Mouse (Mus musculus) thymus, postnatal 10 days (tissue): ENCODE measurements around the gene Lrfn1.
A peak's percentile ranks its signal among the peaks of the same experiment; 100 is the strongest.
"Not testable (repeated sequence)": the region's sequence is repeated elsewhere in the genome, so short reads cannot be mapped to it uniquely, and the experiment has no call there.

Experiments
- DNase-seq, 2 experiments: peaks; one replicate each; pipeline ENCODE4 v3.0.0; 2021; ENCODE audit warnings: low spot score in 2 of 2

The Lrfn1 gene

DNA sequence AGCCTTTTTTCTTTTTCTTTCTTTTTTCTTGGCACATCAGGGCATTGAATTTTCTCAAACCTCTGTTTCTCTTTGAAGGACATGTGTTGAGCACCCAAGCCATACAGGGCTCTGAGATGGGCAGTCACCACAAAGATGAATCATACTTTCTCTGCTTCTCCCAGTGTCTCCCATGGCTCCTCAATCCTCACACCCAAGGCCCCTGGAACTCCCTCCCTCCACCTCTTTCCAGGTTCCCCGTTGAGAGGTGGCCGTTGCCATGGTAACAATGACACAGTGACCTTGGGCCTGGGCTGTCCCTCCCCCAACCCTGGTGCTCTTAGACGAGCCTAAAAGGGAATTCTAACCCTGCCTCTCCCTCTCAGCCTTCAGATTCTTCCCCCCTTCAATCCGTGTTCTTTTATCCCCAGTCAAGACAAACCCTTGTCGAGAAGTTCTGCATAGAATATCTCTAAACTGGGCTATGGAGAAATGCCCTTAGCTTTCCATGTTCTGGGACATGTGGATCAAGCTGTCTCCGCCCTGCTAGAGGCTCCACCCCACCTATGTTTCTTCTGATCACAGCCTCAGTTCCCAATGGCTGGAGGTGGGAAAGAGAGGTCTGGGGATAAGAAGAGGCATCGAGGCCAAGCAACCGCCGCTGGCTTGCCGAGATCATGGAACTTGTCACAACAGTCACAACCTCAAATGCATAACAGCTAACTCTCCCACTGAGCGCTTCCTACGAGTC is 4.5 kb upstream of the Lrfn1 start:
- DNase-seq = no peak

DNA sequence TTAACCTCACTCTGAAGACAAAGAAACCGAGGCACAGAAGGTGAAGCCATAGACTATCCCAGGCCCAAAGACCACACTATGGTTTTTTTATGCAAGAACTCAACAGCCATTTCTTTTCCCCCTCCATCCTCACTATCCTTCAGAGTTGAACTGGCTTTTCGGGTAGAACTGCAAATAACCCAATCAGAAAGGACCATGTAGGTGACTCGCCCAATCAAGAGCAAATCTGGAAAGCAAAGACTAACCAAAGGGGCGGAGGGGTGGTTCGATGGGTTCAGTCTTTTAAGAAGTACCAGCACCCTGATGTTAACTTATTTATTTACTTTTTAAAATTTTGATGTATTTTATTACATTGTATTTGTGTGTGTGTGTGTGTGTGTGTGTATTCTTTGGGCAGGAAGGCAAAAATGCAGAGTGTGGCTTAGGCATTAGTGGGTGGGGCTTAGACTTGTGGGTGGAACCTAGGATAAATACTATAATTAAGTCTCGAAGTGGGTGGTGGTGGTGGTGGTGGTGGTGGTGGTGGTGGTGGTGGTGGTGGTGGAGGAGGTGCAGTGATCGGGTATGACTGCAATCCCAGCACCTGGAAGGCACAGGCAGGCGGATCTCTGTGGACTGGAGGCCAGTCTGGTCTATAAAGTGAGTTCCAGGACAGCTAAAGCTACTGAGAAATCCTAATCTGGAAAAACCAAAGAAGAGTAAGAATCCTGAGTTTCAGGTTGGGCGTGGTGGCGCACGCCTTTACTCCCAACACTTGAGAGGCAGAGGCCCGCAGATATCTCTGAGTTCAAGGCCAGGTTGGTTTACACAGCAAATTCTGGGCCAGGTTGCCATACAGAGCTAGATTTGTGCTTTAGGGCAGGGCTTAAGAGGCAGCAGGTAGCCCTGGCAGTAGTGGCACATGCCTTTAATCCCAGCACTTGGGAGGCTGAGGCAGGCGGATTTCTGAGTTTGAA is 3.6 kb upstream of the Lrfn1 start:
- DNase-seq = no peak

DNA sequence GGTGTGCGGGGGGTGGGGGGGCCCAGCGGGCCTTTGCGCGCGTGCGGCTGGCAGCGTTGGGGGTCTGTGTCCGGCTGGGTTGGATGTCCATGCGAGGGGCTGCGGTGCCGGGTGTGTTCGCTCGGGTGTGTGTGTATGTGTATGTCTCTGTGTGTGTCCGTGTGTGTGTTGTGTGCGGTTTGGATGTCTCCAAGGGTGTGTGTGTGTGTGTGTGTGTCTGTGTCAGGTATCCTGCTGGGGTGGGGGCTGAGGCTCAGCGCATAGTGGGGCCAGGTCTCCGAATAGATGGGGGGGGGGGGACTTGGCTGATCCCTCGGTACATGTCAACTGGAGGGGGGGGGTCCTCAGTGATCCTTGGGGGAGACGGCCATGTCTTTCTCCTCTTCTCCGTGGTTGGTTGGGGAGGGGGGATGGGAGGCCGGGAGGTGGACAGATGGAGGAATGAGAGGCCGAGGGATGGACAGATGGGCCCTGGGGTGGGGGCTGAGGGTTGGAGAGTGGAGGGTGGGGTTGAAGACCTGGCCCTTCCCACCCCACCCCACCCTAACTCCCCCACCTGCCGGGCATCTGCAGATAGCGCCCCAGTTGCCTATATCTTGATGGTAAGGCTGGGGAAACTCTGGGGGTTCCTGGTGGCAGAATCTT is 703 bp downstream of the Lrfn1 start:
- DNase-seq = no peak

GRCm38 (mm10) chr7:28460361-28460760 is 8.6 kb downstream of the Lrfn1 start:
- DNase-seq = no peak

- no peak for DNase-seq
These were observed 11.0 kb downstream of the Lrfn1 start for GRCm38 (mm10) chr7:28462769-28463168.

GRCm38 (mm10) chr7:28464416-28465212 is 12.8 kb downstream of the Lrfn1 start:
- DNase-seq = no peak

GRCm38 (mm10) chr7:28466721-28467212 is 15.0 kb downstream of the Lrfn1 start:
- no peak for DNase-seq

GRCm38 (mm10) chr7:28467213-28467751 is 15.5 kb downstream of the Lrfn1 start:
- DNase-seq = no peak

DNA sequence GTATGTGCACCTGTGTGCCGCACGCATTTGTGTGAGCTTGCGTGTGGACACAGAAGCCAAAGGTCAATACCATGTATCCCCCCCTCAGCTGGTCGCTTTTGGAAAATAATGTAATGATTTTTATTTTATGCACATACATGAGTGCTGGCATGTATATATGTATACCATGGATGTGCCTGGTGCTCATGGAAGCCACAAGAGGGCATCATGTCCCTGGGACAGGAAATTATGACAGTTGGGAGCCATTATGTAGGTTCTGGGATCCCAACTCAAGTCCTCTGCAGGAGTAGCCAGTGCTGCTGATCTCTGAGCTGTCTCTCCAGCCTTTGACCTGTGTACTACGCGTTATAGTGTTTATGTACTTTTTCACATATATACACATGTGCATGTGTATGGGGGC is 24.4 kb downstream of the Lrfn1 start:
- DNase-seq = no peak

- no peak for DNase-seq
These were observed 25.6 kb downstream of the Lrfn1 start for GRCm38 (mm10) chr7:28477363-28477762.

DNA sequence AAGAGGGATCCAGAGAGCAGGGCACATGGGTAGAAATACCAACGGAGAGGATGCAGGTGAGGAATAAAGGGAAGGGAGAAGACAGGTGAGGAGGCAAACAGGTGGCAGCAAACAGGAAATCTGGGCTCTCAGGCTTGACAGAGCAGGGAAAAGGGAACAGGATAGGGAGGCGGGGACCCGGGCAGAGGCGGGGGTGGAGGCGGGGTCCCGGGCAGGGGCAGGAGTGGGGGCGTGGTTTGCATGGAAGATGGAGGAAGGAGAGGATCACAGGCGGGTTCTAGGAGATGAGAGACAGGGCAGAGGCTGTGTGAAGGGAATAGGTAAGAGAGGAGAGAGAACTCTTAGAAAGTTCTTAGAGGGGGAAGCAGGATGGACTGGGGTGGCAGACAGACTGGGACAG is 27.1 kb downstream of the Lrfn1 start:
- DNase-seq = no peak

- DNase-seq = no peak
These were observed 31.1 kb downstream of the Lrfn1 start for GRCm38 (mm10) chr7:28482854-28483253.

DNA sequence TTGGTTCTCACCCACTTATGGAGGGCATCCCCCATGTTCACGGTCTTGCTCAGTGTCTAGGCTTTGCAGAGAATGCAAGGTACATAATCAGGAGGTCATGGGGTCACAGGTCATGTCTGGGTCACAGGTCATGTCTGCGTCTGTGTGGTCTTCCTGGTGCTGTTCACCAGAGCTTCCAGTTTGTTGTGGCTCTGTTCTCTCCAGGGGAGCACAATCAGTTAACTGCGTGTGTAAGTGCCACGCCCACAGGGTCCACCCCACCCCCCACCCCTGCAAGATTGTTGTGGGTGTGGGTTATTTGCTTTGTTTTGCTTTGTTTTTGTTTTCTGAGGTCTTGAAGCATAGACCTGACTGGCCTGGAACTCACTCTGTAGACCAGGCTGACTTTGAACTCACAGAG is 32.4 kb downstream of the Lrfn1 start:
- no peak for DNase-seq

DNA sequence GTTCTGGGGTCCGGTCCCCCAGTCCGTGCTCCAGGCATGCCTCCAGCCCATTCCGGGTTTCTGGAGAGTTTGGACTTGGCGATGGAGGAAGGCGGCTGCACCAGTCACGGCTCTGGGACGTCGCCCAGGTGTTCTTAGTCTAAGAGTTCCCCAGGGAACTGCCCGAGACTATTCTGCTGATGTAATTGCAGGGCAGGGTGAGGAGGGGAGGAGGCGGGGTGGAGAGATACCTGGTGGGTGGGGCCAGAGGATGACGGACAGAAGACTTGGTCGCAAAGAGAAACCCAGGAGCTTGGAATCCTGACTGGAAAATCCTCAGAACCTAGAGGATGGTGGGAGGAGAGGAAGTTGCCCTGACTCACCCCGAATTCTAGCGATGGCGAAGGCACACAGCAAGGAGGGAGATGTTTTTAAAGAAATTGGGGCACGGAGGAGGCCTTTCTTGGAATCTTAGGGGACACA is 36.3 kb downstream of the Lrfn1 start:
- no peak for DNase-seq

GRCm38 (mm10) chr7:28490410-28490809 is 38.6 kb downstream of the Lrfn1 start:
- DNase-seq = peak; percentile 18 to 56

GRCm38 (mm10) chr7:28490903-28491302 is 39.1 kb downstream of the Lrfn1 start:
- peak in 1 of 2 experiments; percentile 14 for DNase-seq

- no peak for DNase-seq
These were observed 40.5 kb downstream of the Lrfn1 start for GRCm38 (mm10) chr7:28492310-28492709.

GRCm38 (mm10) chr7:28495426-28495825 is 43.6 kb downstream of the Lrfn1 start:
- DNase-seq = no peak

DNA sequence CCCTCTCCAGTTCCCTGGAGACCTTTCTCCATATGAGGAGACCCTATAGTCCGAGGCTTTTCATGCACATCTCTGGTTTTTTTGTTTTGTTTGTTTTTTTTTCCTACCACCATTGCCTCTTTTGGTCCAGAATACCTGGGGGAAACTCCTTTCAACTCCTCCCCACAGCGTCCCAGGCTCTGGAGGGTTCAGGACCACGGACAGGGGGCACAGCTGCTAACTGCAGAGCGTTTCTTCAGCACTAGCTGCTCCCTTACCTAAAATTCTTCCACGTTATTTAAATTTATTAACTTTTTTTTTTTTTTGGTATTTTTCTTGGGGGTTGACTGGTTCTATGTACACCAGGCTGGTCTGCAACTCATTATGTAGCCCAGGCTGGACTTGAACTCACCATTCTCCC is 53.8 kb downstream of the Lrfn1 start:
- no peak for DNase-seq

- DNase-seq = not testable (repeated sequence)
These were observed 57.3 kb downstream of the Lrfn1 start for GRCm38 (mm10) chr7:28509121-28509520.

- DNase-seq = not testable (repeated sequence)
These were observed 58.7 kb downstream of the Lrfn1 start, which contains the start of gene Ifnl2 for GRCm38 (mm10) chr7:28510405-28510974. Ifnl2 (minus strand) TSS chr7:28510455.
